Mouse (Mus musculus) Patski (cell line): ENCODE measurements at regions not wholly inside any gene's neighbourhood (a gene's known extent, or its start where the extent isn't known, plus 50 kb on each side); places are given as distances from the start of the nearest gene placed in this dataset.

ENCODE experiments used
- ATAC-seq: fragments of 100-300 bp; one replicate; pipeline ENCODE4 v1.8.0; 2021
- CTCF ChIA-PET: fragments of 350-600 bp; sonication (Branson Sonifier 250); formaldehyde crosslinking; loops from one replicate; lab custom pipeline; 2022; ENCODE audit warnings: inconsistent platforms; lab: Charles Lee
- POLR2A ChIA-PET: fragments of 350-600 bp; sonication (Branson Sonifier 250); formaldehyde crosslinking; loops from one replicate; lab custom pipeline; 2022; ENCODE audit warnings: antibody characterized with exemption, inconsistent platforms; lab: Charles Lee
- DNase-seq: peaks from one replicate; pipeline ENCODE4 v3.0.0-alpha.2; 2011; ENCODE audit warnings: low read depth, low spot score
- H3K27me3 ChIP-seq: fragments of 371-371 bp; one replicate; pipeline ENCODE4 v1.5.1; 2021
- CTCF ChIP-seq: fragments of 100-300 bp; IDR thresholded peaks from one replicate; pipeline ENCODE4 v1.5.1; 2021
- in situ Hi-C: fragments of 300-500 bp; cut with MboI; formaldehyde crosslinking; loops from 3 replicates; pipeline ENCODE4 v1.11.1; 2018; ENCODE audit warnings: low pct_unique_long_range_greater_than_20kb, mixed read lengths

GRCm38 (mm10) chr4:12492468-12492867 lies 320.7 kb upstream of the Fam92a start:
- no peak for DNase-seq
- no peak for ATAC-seq
- in situ Hi-C loops = no loop called here
- ChIA-PET POLR2A (no interaction called here), CTCF (no interaction called here)
- H3K27me3 ChIP-seq = no peaks in the 10 kb centered on the region
- TF ChIP-seq CTCF = no peak

GRCm38 (mm10) chr4:12491306-12491705 lies 319.5 kb upstream of the Fam92a start:
- ATAC-seq (no peak), DNase-seq (no peak)
- in situ Hi-C loops = no loop called here

GRCm38 (mm10) chr4:12490066-12490465 lies 318.3 kb upstream of the Fam92a start:
- ATAC-seq (no peak), DNase-seq (no peak)
- CTCF ChIA-PET = no interaction called here
- POLR2A ChIA-PET = no interaction called here
- in situ Hi-C loops = no loop called here
- no peak for TF ChIP-seq CTCF
- no peaks in the 10 kb centered on the region for H3K27me3 ChIP-seq

More at GRCm38 (mm10) chr4:12491306-12491705, 319.5 kb upstream of the Fam92a start:
- TF ChIP-seq CTCF = no peak
- H3K27me3 ChIP-seq = no peaks in the 10 kb centered on the region
- ChIA-PET CTCF (interaction anchor here (1.8 kb wide), 1 partner anchor 9 kb away, joined by 5 read pairs; no protein-coding TSS in a partner anchor), POLR2A (no interaction called here)

GRCm38 (mm10) chr4:12489358-12489757 lies 317.5 kb upstream of the Fam92a start:
- no peaks in the 10 kb centered on the region for H3K27me3 ChIP-seq
- no peak for DNase-seq
- CTCF ChIA-PET = no interaction called here
- no peak for ATAC-seq
- POLR2A ChIA-PET = no interaction called here
- no peak for TF ChIP-seq CTCF
- in situ Hi-C loops = no loop called here

- ATAC-seq (no peak), DNase-seq (no peak)
- CTCF ChIA-PET = interaction anchor here (1.5 kb wide), 1 partner anchor 10 kb away, joined by 5 read pairs; no protein-coding TSS in a partner anchor
- in situ Hi-C loops = no loop called here
- POLR2A ChIA-PET = no interaction called here
- no peak for TF ChIP-seq CTCF
- no peaks in the 10 kb centered on the region for H3K27me3 ChIP-seq
These were observed 309.7 kb upstream of the Fam92a start for GRCm38 (mm10) chr4:12481481-12481880.

GRCm38 (mm10) chr4:12476717-12477116 lies 304.9 kb upstream of the Fam92a start:
- DNase-seq (no peak), ATAC-seq (no peak)
- in situ Hi-C loops = no loop called here
- CTCF ChIA-PET = no interaction called here
- TF ChIP-seq CTCF = no peak
- no peaks in the 10 kb centered on the region for H3K27me3 ChIP-seq
- POLR2A ChIA-PET = no interaction called here

- ATAC-seq (no peak), DNase-seq (no peak)
- in situ Hi-C loops = no loop called here
- POLR2A ChIA-PET = no interaction called here
- CTCF ChIA-PET = no interaction called here
- TF ChIP-seq CTCF = no peak
- H3K27me3 ChIP-seq = no peaks in the 10 kb centered on the region
These were observed 303.3 kb upstream of the Fam92a start for GRCm38 (mm10) chr4:12474981-12475568.

GRCm38 (mm10) chr4:12474421-12474820 lies 302.6 kb upstream of the Fam92a start:
- in situ Hi-C loops = no loop called here
- no peak for TF ChIP-seq CTCF
- DNase-seq (no peak), ATAC-seq (no peak)
- ChIA-PET POLR2A (no interaction called here), CTCF (no interaction called here)
- H3K27me3 ChIP-seq = no peaks in the 10 kb centered on the region

GRCm38 (mm10) chr4:12461701-12462100 lies 289.9 kb upstream of the Fam92a start:
- in situ Hi-C loops = no loop called here
- H3K27me3 ChIP-seq = no peaks in the 10 kb centered on the region
- ChIA-PET POLR2A (no interaction called here), CTCF (no interaction called here)
- DNase-seq (no peak), ATAC-seq (no peak)
- no peak for TF ChIP-seq CTCF

- ChIA-PET CTCF (no interaction called here), POLR2A (no interaction called here)
- no peak for ATAC-seq
- TF ChIP-seq CTCF = no peak
- no peak for DNase-seq
- H3K27me3 ChIP-seq = no peaks in the 10 kb centered on the region
- in situ Hi-C loops = no loop called here
These were observed 289.4 kb upstream of the Fam92a start for GRCm38 (mm10) chr4:12461251-12461650.

GRCm38 (mm10) chr4:12457978-12458597 lies 286.3 kb upstream of the Fam92a start:
- DNase-seq (no peak), ATAC-seq (no peak)
- POLR2A ChIA-PET = no interaction called here
- H3K27me3 ChIP-seq = no peaks in the 10 kb centered on the region
- in situ Hi-C loops = no loop called here
- CTCF ChIA-PET = no interaction called here
- no peak for TF ChIP-seq CTCF
